Mouse (Mus musculus) stomach, embryonic 14.5 days (tissue): Measurements from ENCODE around the gene D2hgdh. TPM values are rescaled to one million over a fixed set of nuclear protein-coding genes. Genes with fewer than 3 reads are reported as not detected.

ENCODE experiments used
- ATAC-seq: fragments of 200-750 bp; cut with Nextera tagmentation; 2 replicates; pipeline ENCODE4 v1.8.0; 2017; ENCODE audit warnings: low read depth, moderate TSS enrichment; ENCODE audit not compliant: insufficient number of reproducible peaks, insufficient read depth, low FRiP score
- H3K27ac ChIP-seq: fragments of 300-500 bp; sonication (generic); 2 replicates; pipeline ENCODE4 v1.5.1; 2014; ENCODE audit warnings: mild to moderate bottlenecking, low read length, moderate library complexity, mixed read lengths
- H3K27me3 ChIP-seq: fragments of 300-500 bp; sonication (generic); 2 replicates; pipeline ENCODE4 v1.6.1; 2014; ENCODE audit warnings: low read length, control low read depth, mixed read lengths; ENCODE audit not compliant: control insufficient read depth, insufficient read depth
- H3K36me3 ChIP-seq: fragments of 300-500 bp; sonication (generic); 2 replicates; pipeline ENCODE4 v1.6.1; 2014; ENCODE audit warnings: mild to moderate bottlenecking, control low read depth, low read length, moderate library complexity, mixed read lengths; ENCODE audit not compliant: control insufficient read depth, insufficient read depth
- H3K4me1 ChIP-seq: fragments of 300-500 bp; sonication (generic); 2 replicates; pipeline ENCODE4 v1.6.1; 2014; ENCODE audit warnings: low read length, control low read depth, mixed read lengths; ENCODE audit not compliant: control insufficient read depth, insufficient read depth
- H3K4me2 ChIP-seq: fragments of 300-500 bp; sonication (generic); replicated peaks from 2 replicates; pipeline ENCODE4 v1.6.1; 2014; ENCODE audit warnings: low read depth, low read length, control low read depth
- H3K4me3 ChIP-seq: fragments of 300-500 bp; sonication (generic); 2 replicates; pipeline ENCODE4 v1.5.1; 2014; ENCODE audit warnings: low read depth, low read length, control low read depth
- H3K9ac ChIP-seq: fragments of 300-500 bp; sonication (generic); replicated peaks from 2 replicates; pipeline ENCODE4 v1.6.1; 2014; ENCODE audit warnings: low read depth, mild to moderate bottlenecking, control low read depth, low read length, moderate library complexity, mixed read lengths
- H3K9me3 ChIP-seq: fragments of 300-500 bp; sonication (generic); 2 replicates; pipeline ENCODE4 v1.6.1; 2016; ENCODE audit warnings: low read depth, low read length, control low read depth; ENCODE audit not compliant: control insufficient read depth
- WGBS: fragments of 180-500 bp; shearing (Covaris S2); extraction: QIAGEN DNeasy Blood & Tissue Kit; methylation state at CpG from one replicate; pipeline ENCODE4 v1.1.7; 2014; 5-methylcytosine and 5-hydroxymethylcytosine counted together
- polyA plus RNA-seq: library from polyadenylated mRNA; unstranded; fragments of >200 nt; fragmentation: Nextera tagmentation; extraction: Ambion mirVana; gene quantifications from 2 replicates; pipeline ENCODE4 v1.2.1, GENCODE M21; 2014

The D2hgdh gene
- polyA plus RNA-seq: 13.6 and 16.0 TPM in 2 replicates

DNA sequence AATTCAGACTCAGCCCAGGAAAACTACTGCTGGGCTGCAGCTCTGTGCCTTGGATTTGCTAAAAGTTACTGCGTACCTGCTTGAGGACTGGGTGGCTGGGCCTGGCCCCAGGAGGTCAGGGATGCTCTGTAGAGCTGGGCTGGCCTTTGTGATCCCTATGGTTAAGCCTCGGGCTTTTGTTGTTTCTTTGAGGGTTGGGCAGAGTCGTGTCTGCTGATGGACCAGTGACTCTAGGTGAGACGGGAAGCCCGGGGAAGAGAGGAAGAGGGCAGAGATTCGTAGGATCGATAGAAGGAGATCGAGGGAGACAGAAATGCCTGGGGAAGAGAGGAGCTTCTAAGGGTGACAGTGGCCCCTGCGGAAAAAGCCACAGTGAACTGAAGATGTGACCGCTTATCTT is at the start of gene D2hgdh:
Gene D2hgdh (plus strand): TSS at position 301 of the 400 bp plus-strand sequence.
- Histone ChIP-seq H3K27ac (peak within 1 kb of the TSS; percentile 90), H3K4me1 (0 out of 2 replicates have a peak, but pooled peaks cover 3% of the 10 kb centered on the region), H3K4me2 (peak within 1 kb of the TSS; percentile 76), H3K27me3 (no peaks in the 10 kb centered on the region), H3K9me3 (no peaks in the 10 kb centered on the region), H3K36me3 (peaks cover 17% of the 10 kb centered on the region), H3K9ac (peak within 1 kb of the TSS; percentile 46), H3K4me3 (peak within 1 kb of the TSS; percentile 46)
- 6% methylated on average over 10 of the region's 10 CpGs for WGBS
- ATAC-seq: no peak

DNA sequence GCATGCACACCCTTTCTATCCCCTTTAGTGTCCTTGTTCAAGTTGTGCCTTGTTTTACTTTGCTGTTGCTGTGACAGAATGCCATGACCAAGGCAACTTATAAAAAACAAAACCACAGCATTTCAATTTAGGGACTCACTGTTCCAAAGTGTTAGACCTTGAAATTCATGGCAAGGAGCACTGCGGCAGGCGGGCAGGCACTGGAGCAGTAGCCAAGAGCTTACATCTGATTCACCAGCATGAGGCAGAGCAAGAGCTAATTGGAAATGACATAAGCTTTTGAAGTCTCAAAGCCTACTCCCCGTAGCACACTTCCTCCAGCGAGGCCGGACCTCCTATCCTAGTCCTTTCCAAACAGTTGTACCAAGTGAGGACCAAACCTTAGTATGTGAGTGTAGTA is 48.0 kb upstream of the D2hgdh start:
- no peaks in the 10 kb centered on the region for H3K27me3 ChIP-seq
- no peak overlapping the region for H3K4me2 ChIP-seq
- H3K36me3 ChIP-seq: peaks cover 68% of the 10 kb centered on the region
- no peak overlapping the region for H3K9ac ChIP-seq
- WGBS: 94% methylated on average over 5 of the region's 5 CpGs
- H3K27ac ChIP-seq: no peak overlapping the region
- no peak overlapping the region for H3K4me3 ChIP-seq
- ATAC-seq: no peak
- H3K4me1 ChIP-seq: no peaks in the 10 kb centered on the region
- no peaks in the 10 kb centered on the region for H3K9me3 ChIP-seq

DNA sequence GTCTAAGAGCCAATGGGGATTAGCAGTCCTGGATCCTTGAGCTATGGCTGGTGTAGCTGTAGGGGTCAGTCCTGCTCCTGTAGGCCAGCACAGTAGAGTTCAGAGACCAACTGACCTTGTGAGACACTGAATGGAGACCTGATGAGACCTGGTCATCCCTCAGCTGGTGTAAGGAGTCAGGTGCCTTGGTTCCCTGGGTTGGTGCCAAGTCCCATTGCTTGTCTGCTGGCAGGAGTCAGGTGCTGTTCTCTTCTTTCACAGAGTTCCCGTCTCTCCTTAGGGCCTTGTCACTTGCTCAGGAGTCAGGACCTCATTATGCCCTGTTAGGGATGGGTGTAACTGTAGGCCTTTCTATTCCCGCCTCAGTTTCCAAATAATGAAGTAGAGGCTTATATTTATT is 37.8 kb upstream of the D2hgdh start:
- H3K4me3 ChIP-seq: no peak overlapping the region
- no peaks in the 10 kb centered on the region for H3K27me3 ChIP-seq
- peaks cover 63% of the 10 kb centered on the region for H3K36me3 ChIP-seq
- no peak overlapping the region for H3K4me2 ChIP-seq
- H3K9me3 ChIP-seq: peaks cover 4% of the 10 kb centered on the region; the same call in 1 of the 2 replicates
- 83% methylated on average over 2 of the region's 2 CpGs for WGBS
- no peak overlapping the region for H3K27ac ChIP-seq
- ATAC-seq: no peak
- H3K4me1 ChIP-seq: no peaks in the 10 kb centered on the region
- no peak overlapping the region for H3K9ac ChIP-seq

DNA sequence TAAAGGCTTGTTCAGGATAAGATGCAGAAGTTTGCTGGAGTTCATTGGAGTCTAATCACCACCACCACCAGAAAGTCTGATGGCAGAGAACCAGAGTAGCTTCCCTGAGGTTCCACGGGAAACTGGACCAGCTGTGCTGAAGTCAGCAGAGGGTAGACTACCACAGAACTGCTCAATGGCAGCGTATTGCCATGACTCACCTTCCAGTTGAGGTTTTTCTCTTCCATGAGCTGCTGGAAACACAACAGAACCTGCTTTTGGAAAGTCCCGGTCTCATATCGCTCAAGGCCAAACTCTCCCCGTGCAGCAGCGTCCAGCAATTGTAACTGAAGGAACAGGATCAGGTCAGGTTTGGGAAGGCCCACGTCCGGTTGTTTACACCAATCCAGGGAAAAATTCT is 30.2 kb upstream of the D2hgdh start:
- H3K9me3 ChIP-seq: peaks cover 4% of the 10 kb centered on the region; the same call in 1 of the 2 replicates
- ATAC-seq: no peak
- H3K27me3 ChIP-seq: no peaks in the 10 kb centered on the region
- no peak overlapping the region for H3K4me3 ChIP-seq
- 92% methylated on average over 8 of the region's 8 CpGs for WGBS
- H3K4me1 ChIP-seq: no peaks in the 10 kb centered on the region
- H3K27ac ChIP-seq: no peak overlapping the region
- no peak overlapping the region for H3K9ac ChIP-seq
- no peak overlapping the region for H3K4me2 ChIP-seq
- H3K36me3 ChIP-seq: peaks cover 55% of the 10 kb centered on the region

DNA sequence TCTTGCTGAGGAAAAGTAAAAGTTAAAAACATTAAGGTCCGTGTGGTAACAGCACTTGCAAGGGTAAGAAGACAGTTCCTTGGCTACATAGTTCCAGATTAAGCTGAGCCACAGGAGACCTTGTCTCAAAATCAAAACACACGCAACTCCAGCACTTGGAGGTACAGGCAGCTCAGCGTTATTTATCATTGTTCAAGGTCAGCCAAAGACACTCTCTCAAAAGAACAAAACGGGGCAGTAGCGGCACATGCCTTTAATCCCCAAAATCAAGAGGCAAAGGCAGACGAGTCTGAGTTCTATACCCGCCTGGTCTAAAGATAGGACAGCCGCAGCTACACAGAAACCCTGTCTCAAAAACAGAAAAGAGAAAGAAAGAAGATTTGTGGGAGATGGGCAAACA is 28.8 kb upstream of the D2hgdh start:
- no peak overlapping the region for H3K4me2 ChIP-seq
- H3K9me3 ChIP-seq: peaks cover 3% of the 10 kb centered on the region; the same call in 1 of the 2 replicates
- H3K9ac ChIP-seq: no peak overlapping the region
- no peak overlapping the region for H3K4me3 ChIP-seq
- H3K36me3 ChIP-seq: peaks cover 52% of the 10 kb centered on the region
- no peak overlapping the region for H3K27ac ChIP-seq
- H3K4me1 ChIP-seq: 0 out of 2 replicates have a peak, but pooled peaks cover 2% of the 10 kb centered on the region
- H3K27me3 ChIP-seq: no peaks in the 10 kb centered on the region
- no peak for ATAC-seq
- WGBS: 79% methylated on average over 8 of the region's 8 CpGs

DNA sequence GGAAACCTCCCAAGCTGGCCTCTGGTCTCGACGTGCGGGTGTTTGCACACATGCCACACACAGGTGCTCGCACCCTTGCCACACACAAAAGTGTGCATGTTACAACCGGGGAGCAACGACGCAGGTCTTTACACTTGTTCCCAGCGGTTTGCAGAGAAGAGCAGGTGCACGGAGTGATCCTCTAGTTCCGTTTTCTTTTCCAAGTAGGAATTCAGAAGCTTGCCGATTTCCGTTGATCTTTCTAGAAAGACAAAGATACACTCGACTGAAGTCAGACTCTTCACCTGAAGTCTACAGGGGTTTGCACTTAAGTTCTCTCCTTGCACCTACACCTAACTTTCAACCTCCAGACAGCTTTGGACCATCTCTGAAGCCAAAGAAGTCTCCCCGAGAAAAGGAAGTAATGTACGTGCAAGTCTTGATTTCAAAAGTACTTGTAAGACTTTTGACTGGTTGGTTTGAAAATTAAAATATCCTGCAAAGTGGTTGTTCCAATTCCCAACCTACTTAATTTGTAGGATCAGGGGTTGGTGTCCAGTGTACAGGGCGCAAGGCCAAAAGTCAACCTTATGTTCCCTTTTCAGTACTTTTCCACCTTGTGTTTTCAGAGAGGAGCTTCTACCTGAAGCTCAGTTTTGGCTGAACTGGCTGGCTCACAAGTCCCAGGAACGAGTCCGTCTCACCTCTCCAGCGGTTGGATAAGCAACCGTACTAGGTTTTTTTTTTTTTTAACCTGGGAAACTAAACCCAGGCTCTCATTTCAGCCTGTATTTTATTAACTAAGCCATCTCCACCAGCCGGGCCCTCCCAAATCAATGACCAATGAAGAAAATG is 23.8 kb upstream of the D2hgdh start:
- H3K9ac ChIP-seq: peak overlapping the region; percentile 69
- H3K4me3 ChIP-seq: peak overlapping the region; percentile 74
- H3K27me3 ChIP-seq: no peaks in the 10 kb centered on the region
- no peaks in the 10 kb centered on the region for H3K9me3 ChIP-seq
- peak overlapping the region; percentile 80 for H3K4me2 ChIP-seq
- H3K27ac ChIP-seq: peak overlapping the region; percentile 84
- WGBS: 74% methylated on average over 21 of the region's 21 CpGs
- peaks cover 15% of the 10 kb centered on the region for H3K36me3 ChIP-seq
- ATAC-seq: no peak
- H3K4me1 ChIP-seq: peaks cover 27% of the 10 kb centered on the region; the same call in 1 of the 2 replicates

DNA sequence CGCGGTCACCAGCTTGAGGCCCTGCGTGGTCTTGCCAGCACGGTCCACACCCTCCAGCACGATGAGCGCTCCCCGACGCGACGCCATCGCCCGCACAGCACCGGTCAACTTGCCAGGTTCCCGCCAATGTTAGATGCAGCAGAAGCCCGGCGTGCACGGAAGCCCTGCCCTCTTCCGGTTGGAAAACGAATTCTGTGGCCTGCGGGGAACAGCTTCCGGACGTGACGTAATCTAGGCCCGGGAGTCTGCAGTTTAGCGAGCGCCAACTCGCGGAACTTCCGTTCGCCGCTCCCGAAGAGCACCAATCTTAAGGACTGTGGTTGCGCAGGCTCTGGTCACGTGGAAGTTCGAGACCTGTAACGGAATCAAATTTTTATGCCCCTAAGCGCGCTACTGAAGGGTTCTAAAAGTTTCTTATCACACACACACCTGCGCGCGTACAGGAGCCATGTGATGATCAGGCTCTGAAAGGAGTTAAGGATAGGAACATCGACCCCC is 22.9 kb upstream of the D2hgdh start, which contains the start of gene Dtymk:
Gene Dtymk (minus strand): TSS at position 194 of the 498 bp plus-strand sequence.
- H3K27ac ChIP-seq: peak within 1 kb of the TSS; percentile 84
- under 1% methylated on average over 42 of the region's 42 CpGs for WGBS
- H3K9ac ChIP-seq: peak within 1 kb of the TSS; percentile 69
- peaks cover 27% of the 10 kb centered on the region; the same call in 1 of the 2 replicates for H3K4me1 ChIP-seq
- H3K4me2 ChIP-seq: peak within 1 kb of the TSS; percentile 80
- H3K9me3 ChIP-seq: no peaks in the 10 kb centered on the region
- ATAC-seq: peak; percentile 71
- H3K4me3 ChIP-seq: peak within 1 kb of the TSS; percentile 74
- no peaks in the 10 kb centered on the region for H3K27me3 ChIP-seq
- H3K36me3 ChIP-seq: peaks cover 21% of the 10 kb centered on the region

DNA sequence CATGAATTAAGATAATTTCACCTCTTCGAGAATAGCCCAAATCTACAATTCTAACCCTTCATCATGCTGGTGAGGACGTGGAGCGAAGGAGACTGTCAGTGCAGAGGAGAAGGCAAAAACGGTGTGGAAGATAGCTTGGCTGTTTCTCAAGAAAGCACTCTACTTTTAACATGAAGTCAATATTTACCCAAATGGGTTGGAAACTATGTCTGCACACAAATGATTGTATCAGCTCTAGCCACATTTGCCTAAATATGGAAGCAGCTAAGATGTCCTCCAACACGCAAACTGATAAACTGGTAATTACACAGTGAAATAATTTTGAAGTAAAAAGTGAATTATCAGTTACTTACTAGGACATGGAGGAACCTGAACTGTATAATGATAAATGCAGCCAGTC is 21.9 kb upstream of the D2hgdh start:
- no peak for ATAC-seq
- H3K4me1 ChIP-seq: peaks cover 27% of the 10 kb centered on the region; the same call in 1 of the 2 replicates
- no peaks in the 10 kb centered on the region for H3K27me3 ChIP-seq
- H3K9me3 ChIP-seq: no peaks in the 10 kb centered on the region
- peak overlapping the region; percentile 98; the same call in 1 of the 2 replicates for H3K27ac ChIP-seq
- 77% methylated on average over 5 of the region's 5 CpGs for WGBS
- peak overlapping the region; percentile 69; the same call in 1 of the 2 replicates for H3K4me3 ChIP-seq
- H3K9ac ChIP-seq: no peak overlapping the region
- peak overlapping the region; percentile 77 for H3K4me2 ChIP-seq
- H3K36me3 ChIP-seq: peaks cover 23% of the 10 kb centered on the region
